Mouse (Mus musculus) kidney, embryonic 16.5 days (tissue): ENCODE data around the gene Iqgap1. TPM values are rescaled to one million over a fixed set of nuclear protein-coding genes. Genes with fewer than 3 reads are reported as not detected.

Source experiments
- ATAC-seq: fragments of 200-750 bp; cut with Nextera tagmentation; 2 replicates; pipeline ENCODE4 v1.8.0; 2017; ENCODE audit warnings: moderate TSS enrichment; ENCODE audit not compliant: low FRiP score, low TSS enrichment
- H3K27ac ChIP-seq: fragments of 300-500 bp; sonication (generic); 2 replicates; pipeline ENCODE4 v1.5.1; 2014; ENCODE audit warnings: low read length
- H3K27me3 ChIP-seq: fragments of 300-500 bp; sonication (generic); 2 replicates; pipeline ENCODE4 v1.6.1; 2014; ENCODE audit warnings: low read length, control low read depth, mixed read lengths; ENCODE audit not compliant: insufficient read depth
- H3K36me3 ChIP-seq: fragments of 300-500 bp; sonication (generic); 2 replicates; pipeline ENCODE4 v1.6.1; 2014; ENCODE audit warnings: low read length, control low read depth, mixed read lengths; ENCODE audit not compliant: insufficient read depth
- H3K4me1 ChIP-seq: fragments of 300-500 bp; sonication (generic); 2 replicates; pipeline ENCODE4 v1.6.1; 2014; ENCODE audit warnings: low read length, control low read depth, mixed read lengths; ENCODE audit not compliant: insufficient read depth
- H3K4me2 ChIP-seq: fragments of 300-500 bp; sonication (generic); replicated peaks from 2 replicates; pipeline ENCODE4 v1.6.1; 2014; ENCODE audit warnings: low read depth, low read length
- H3K4me3 ChIP-seq: fragments of 300-500 bp; sonication (generic); 2 replicates; pipeline ENCODE4 v1.5.1; 2014; ENCODE audit warnings: mild to moderate bottlenecking, low read length
- H3K9ac ChIP-seq: fragments of 300-500 bp; sonication (generic); replicated peaks from 2 replicates; pipeline ENCODE4 v1.6.1; 2014; ENCODE audit warnings: low read length
- H3K9me3 ChIP-seq: fragments of 300-500 bp; sonication (generic); 2 replicates; pipeline ENCODE4 v1.6.1; 2016; ENCODE audit warnings: low read length, control low read depth
- WGBS: fragments of 180-500 bp; shearing (Covaris S2); extraction: QIAGEN DNeasy Blood & Tissue Kit; methylation state at CpG from one replicate; pipeline ENCODE4 v1.1.7; 2014; 5-methylcytosine and 5-hydroxymethylcytosine counted together
- polyA plus RNA-seq: library from polyadenylated mRNA; unstranded; fragments of >200 nt; fragmentation: Nextera tagmentation; extraction: Ambion mirVana; gene quantifications from 2 replicates; pipeline ENCODE4 v1.2.1, GENCODE M21; 2015

Iqgap1 gene
- polyA plus RNA-seq, 1 experiment from 2014 or later: 97.7 TPM

DNA sequence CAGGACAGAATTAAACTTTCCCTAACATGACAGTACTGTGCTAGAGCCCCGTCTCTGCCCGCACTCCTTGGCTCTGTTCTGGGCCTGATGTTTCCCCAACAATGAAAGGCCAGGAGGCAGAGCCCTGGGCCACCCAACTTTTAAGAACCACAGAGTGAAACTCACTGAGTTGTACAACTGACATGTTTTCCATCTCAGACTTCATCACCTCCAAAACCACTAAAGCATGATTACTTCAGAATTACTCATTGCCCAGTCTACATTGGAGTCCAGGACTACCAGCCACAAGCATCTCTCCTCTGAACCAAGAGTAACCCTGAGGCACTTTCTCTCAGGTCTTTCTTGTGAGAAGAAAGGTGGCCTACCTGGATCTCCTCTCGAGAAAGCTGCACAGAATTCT lies 83.1 kb downstream of the Iqgap1 start:
- Histone ChIP-seq H3K36me3 (peaks cover 78% of the 10 kb centered on the region), H3K27ac (no peak overlapping the region), H3K4me1 (peaks cover 16% of the 10 kb centered on the region; the same call in 1 of the 2 replicates), H3K4me3 (no peak overlapping the region), H3K4me2 (no peak overlapping the region), H3K9me3 (no peaks in the 10 kb centered on the region), H3K9ac (no peak overlapping the region), H3K27me3 (no peaks in the 10 kb centered on the region)
- ATAC-seq: no peak
- WGBS: 94% methylated on average over 3 of the region's 3 CpGs

DNA sequence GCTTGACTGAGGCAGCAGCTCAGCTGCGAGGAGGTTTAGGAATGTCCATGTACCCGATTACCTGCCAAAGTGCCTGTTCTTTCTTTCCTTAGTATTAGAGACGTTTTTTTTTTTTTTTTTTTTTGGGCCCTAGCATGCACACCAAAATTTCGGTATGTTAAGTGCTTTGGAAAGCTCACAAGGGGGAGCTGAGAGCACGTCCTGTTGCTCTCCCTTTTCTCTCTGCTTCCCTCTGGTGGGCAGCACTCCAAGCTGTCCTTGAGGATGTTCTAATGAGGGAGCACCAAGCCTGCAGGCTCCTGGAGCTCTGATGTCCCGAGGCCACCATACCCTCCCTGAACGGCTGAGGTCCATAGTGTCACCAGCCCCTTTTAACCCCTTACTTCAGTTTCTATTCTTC lies 84.8 kb downstream of the Iqgap1 start:
- no peak overlapping the region for H3K9ac ChIP-seq
- H3K36me3 ChIP-seq: peaks cover 67% of the 10 kb centered on the region
- WGBS: 20% methylated on average over 7 of the region's 7 CpGs
- 0 out of 2 replicates have a peak, but pooled peaks have one; percentile 52 for ATAC-seq
- H3K4me3 ChIP-seq: no peak overlapping the region
- peaks cover 9% of the 10 kb centered on the region; the same call in 1 of the 2 replicates for H3K4me1 ChIP-seq
- H3K27me3 ChIP-seq: no peaks in the 10 kb centered on the region
- no peaks in the 10 kb centered on the region for H3K9me3 ChIP-seq
- H3K4me2 ChIP-seq: no peak overlapping the region
- H3K27ac ChIP-seq: no peak overlapping the region

DNA sequence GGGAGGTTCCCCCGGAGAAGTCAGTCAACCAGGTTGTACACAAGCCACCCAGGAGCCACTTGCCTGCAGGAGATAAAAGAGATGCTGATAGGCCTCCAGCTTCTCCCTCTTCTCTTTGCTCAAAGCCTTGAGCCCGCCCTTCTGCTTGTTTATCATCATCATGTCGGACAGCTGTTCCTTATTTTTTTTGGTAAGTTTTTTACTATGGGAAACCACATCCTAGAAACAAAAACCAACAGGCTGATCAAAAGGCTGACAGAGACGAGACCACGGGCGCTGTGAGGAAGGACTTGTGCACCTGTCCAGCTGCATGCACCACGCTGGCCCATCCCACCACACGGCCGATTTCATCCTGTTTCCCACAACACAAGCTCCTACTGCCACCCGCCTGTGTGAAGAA lies 89.6 kb downstream of the Iqgap1 start:
- Histone ChIP-seq H3K27me3 (no peaks in the 10 kb centered on the region), H3K36me3 (peaks cover 52% of the 10 kb centered on the region), H3K4me3 (no peak overlapping the region), H3K27ac (no peak overlapping the region), H3K4me1 (no peaks in the 10 kb centered on the region), H3K4me2 (no peak overlapping the region), H3K9me3 (no peaks in the 10 kb centered on the region), H3K9ac (no peak overlapping the region)
- ATAC-seq: no peak
- 82% methylated on average over 10 of the region's 10 CpGs for WGBS

GRCm38 (mm10) chr7:80732986-80733385 lies 92.8 kb downstream of the Iqgap1 start:
- WGBS: 70% methylated on average over 11 of the region's 11 CpGs
- H3K36me3 ChIP-seq: peaks cover 48% of the 10 kb centered on the region

DNA sequence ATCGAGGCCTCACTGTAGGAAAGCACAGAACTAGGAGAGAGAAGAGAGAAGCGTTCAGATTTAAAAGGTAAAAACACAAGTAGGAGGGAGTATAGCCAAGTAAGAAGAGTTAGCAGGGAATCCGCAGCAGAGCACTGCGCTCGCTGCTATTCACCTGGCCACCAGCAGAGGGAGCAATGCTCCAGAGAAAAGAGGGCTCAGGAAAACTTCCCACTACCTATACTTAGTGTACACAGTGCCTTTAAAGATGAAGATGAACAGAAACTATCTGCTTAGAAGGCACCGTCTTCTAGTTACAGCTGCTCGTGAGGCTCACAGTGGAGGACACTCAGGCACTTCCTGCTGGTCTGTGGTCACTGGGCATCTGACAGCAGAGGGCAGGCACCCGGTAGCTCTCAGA lies 96.1 kb downstream of the Iqgap1 start:
- Histone ChIP-seq H3K27me3 (no peaks in the 10 kb centered on the region), H3K27ac (no peak overlapping the region), H3K36me3 (peaks cover 68% of the 10 kb centered on the region), H3K4me3 (no peak overlapping the region), H3K9ac (no peak overlapping the region), H3K4me1 (no peaks in the 10 kb centered on the region), H3K4me2 (no peak overlapping the region), H3K9me3 (no peaks in the 10 kb centered on the region)
- 0 out of 2 replicates have a peak, but pooled peaks have one; percentile 25 for ATAC-seq
- 31% methylated on average over 8 of the region's 8 CpGs for WGBS

More at GRCm38 (mm10) chr7:80732986-80733385, 92.8 kb downstream of the Iqgap1 start:
- Histone ChIP-seq H3K9me3 (no peaks in the 10 kb centered on the region), H3K9ac (no peak overlapping the region), H3K27ac (no peak overlapping the region), H3K4me2 (no peak overlapping the region), H3K4me1 (no peaks in the 10 kb centered on the region), H3K4me3 (no peak overlapping the region), H3K27me3 (no peaks in the 10 kb centered on the region)
- ATAC-seq: no peak

GRCm38 (mm10) chr7:80721041-80721440 lies 104.7 kb downstream of the Iqgap1 start:
- Histone ChIP-seq H3K27me3 (no peaks in the 10 kb centered on the region), H3K27ac (no peak overlapping the region), H3K4me3 (no peak overlapping the region), H3K9ac (no peak overlapping the region), H3K36me3 (peaks cover 84% of the 10 kb centered on the region), H3K4me2 (no peak overlapping the region), H3K9me3 (no peaks in the 10 kb centered on the region), H3K4me1 (no peaks in the 10 kb centered on the region)
- WGBS: 44% methylated on average over 9 of the region's 9 CpGs
- ATAC-seq: no peak

GRCm38 (mm10) chr7:80719582-80719981 lies 106.2 kb downstream of the Iqgap1 start:
- no peaks in the 10 kb centered on the region for H3K4me1 ChIP-seq
- no peak overlapping the region for H3K27ac ChIP-seq
- no peaks in the 10 kb centered on the region for H3K27me3 ChIP-seq
- ATAC-seq: no peak
- H3K4me3 ChIP-seq: no peak overlapping the region
- WGBS: 97% methylated on average over 7 of the region's 7 CpGs
- no peak overlapping the region for H3K9ac ChIP-seq
- H3K36me3 ChIP-seq: peaks cover 84% of the 10 kb centered on the region
- H3K4me2 ChIP-seq: no peak overlapping the region
- H3K9me3 ChIP-seq: no peaks in the 10 kb centered on the region

DNA sequence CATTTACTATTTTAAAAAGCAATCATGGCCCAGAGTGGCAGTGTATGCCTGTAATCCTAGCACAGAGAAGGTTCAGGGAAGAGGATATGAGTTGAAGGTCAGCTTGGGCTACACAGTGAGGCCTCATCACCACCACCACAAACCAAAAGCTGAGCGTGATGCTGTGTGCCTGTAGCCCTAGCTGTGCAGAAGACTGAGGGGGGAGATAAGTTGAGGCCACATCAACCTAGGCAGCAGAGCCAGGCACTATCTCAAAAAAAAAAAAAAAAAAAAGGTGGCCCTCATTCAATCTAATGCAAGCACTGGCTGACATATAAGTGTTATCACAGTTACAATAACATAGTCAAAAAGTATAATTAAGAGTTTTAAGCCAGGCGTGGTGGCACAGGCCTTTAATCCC lies 106.7 kb downstream of the Iqgap1 start:
- no peak overlapping the region for H3K4me2 ChIP-seq
- H3K4me1 ChIP-seq: no peaks in the 10 kb centered on the region
- 89% methylated on average over 2 of the region's 2 CpGs for WGBS
- no peak for ATAC-seq
- H3K9me3 ChIP-seq: no peaks in the 10 kb centered on the region
- H3K36me3 ChIP-seq: peaks cover 80% of the 10 kb centered on the region
- H3K27me3 ChIP-seq: no peaks in the 10 kb centered on the region
- no peak overlapping the region for H3K4me3 ChIP-seq
- no peak overlapping the region for H3K27ac ChIP-seq
- no peak overlapping the region for H3K9ac ChIP-seq

DNA sequence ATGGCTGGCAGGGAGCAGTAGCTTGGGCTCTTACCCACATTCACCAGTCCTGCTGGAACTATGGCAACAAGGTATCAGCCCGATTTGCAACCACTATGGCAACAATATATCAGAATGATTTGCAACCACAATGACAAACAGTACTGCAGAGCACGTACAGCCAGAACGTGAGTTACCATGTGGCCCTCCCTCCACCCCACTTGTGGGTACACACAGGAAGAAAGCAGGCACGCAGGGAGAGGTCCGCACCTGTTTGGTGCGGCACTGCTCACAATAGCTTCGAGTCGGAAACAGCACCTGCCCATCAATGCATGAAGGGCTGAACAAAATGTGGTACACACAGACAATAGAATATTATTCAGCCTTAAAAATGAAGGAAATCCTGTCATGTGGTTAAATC lies 107.3 kb downstream of the Iqgap1 start:
- Histone ChIP-seq H3K4me3 (no peak overlapping the region), H3K27ac (no peak overlapping the region), H3K27me3 (no peaks in the 10 kb centered on the region), H3K36me3 (peaks cover 74% of the 10 kb centered on the region), H3K9ac (no peak overlapping the region), H3K4me2 (no peak overlapping the region), H3K9me3 (no peaks in the 10 kb centered on the region), H3K4me1 (no peaks in the 10 kb centered on the region)
- ATAC-seq: no peak
- 80% methylated on average over 8 of the region's 8 CpGs for WGBS

DNA sequence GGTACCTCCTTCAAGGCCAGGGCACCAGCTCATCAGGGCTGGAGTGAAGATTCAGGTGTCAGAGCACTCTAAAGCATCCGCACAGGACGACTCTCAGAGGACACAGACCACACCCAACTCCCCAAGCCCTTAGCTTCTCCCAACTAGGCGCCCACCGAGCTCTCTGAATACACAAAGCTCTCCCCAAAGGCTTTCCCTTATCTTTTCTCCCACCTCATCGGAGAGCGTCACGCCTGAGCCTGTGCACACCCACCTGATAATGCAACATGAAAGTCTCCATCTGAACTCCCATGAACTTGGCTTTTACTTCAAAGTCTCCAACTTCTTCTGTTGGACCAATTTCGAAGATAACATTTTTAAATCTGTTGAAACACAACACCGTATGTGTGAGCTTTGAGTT lies 109.0 kb downstream of the Iqgap1 start:
- no peak overlapping the region for H3K4me2 ChIP-seq
- WGBS: 85% methylated on average over 9 of the region's 9 CpGs
- no peak overlapping the region for H3K27ac ChIP-seq
- peaks cover 57% of the 10 kb centered on the region for H3K36me3 ChIP-seq
- no peak overlapping the region for H3K9ac ChIP-seq
- H3K27me3 ChIP-seq: no peaks in the 10 kb centered on the region
- no peak for ATAC-seq
- H3K4me1 ChIP-seq: no peaks in the 10 kb centered on the region
- H3K9me3 ChIP-seq: no peaks in the 10 kb centered on the region
- H3K4me3 ChIP-seq: no peak overlapping the region
